Mouse (Mus musculus) myocyte (in vitro differentiated cells): Measurements from ENCODE around the gene Adam30. TPM values are rescaled to one million over a fixed set of nuclear protein-coding genes. Genes with fewer than 3 reads are reported as not detected.
"Not testable (repeated sequence)": the region's sequence is repeated elsewhere in the genome, so short reads cannot be mapped to it uniquely, and the experiment has no call there.

Experiments
- H3K27me3 ChIP-seq: one replicate; pipeline ENCODE4 v1.6.1; 2011; ENCODE audit not compliant: control insufficient read depth, insufficient read depth, insufficient read length
- H3K36me3 ChIP-seq: one replicate; pipeline ENCODE4 v1.6.1; 2011; ENCODE audit not compliant: control insufficient read depth, insufficient read depth
- H3K4me2 ChIP-seq: one replicate; pipeline ENCODE4 v1.6.1; 2011; ENCODE audit warnings: low read depth, control low read depth
- H3K4me3 ChIP-seq: one replicate; pipeline ENCODE4 v1.5.1; 2011; ENCODE audit warnings: mild to moderate bottlenecking, control low read depth, moderate library complexity
- H3K79me2 ChIP-seq: one replicate; pipeline ENCODE4 v1.6.1; 2011; ENCODE audit not compliant: control insufficient read depth, insufficient read depth
- H3ac ChIP-seq: one replicate; pipeline ENCODE4 v1.6.1; 2011; ENCODE audit not compliant: control insufficient read depth, insufficient read length
- CEBPB ChIP-seq: IDR thresholded peaks from 2 replicates; pipeline ENCODE4 v1.6.1; 2011; ENCODE audit warnings: mild to moderate bottlenecking, moderate library complexity; ENCODE audit not compliant: poor library complexity, insufficient read depth, severe bottlenecking
- E2F4 ChIP-seq: IDR thresholded peaks from one replicate; pipeline ENCODE4 v1.6.1; 2011; ENCODE audit warnings: mild to moderate bottlenecking, control low read depth, moderate library complexity; ENCODE audit not compliant: insufficient read depth
- MAX ChIP-seq: IDR thresholded peaks from one replicate; pipeline ENCODE4 v1.6.1; 2011; ENCODE audit warnings: low read depth, mild to moderate bottlenecking, control low read depth
- MYOD1 ChIP-seq, 3 experiments: IDR thresholded peaks; one replicate each; pipeline ENCODE4 v1.6.1; 2011; ENCODE audit warnings: control low read depth in 2 of 3, low read depth in 2 of 3, mild to moderate bottlenecking in 2 of 3, moderate library complexity in 1 of 3; ENCODE audit not compliant: insufficient read length in 2 of 3, control insufficient read depth in 1 of 3
- MYOG ChIP-seq, 3 experiments: IDR thresholded peaks; one replicate each; pipeline ENCODE4 v1.6.1; 2011; ENCODE audit warnings: control low read depth in 2 of 3, low read depth in 2 of 3, mild to moderate bottlenecking in 2 of 3; ENCODE audit not compliant: insufficient read length in 2 of 3, control insufficient read depth in 1 of 3, insufficient read depth in 1 of 3
- POLR2A ChIP-seq: IDR thresholded peaks from one replicate; pipeline ENCODE4 v1.6.1; 2011; ENCODE audit warnings: low read depth, mild to moderate bottlenecking, control low read depth, moderate library complexity; ENCODE audit not compliant: insufficient read length
- POLR2AphosphoS2 ChIP-seq: IDR thresholded peaks from one replicate; pipeline ENCODE4 v1.6.1; 2011; ENCODE audit warnings: low read depth, control low read depth; ENCODE audit not compliant: insufficient read length
- REST ChIP-seq: IDR thresholded peaks from one replicate; pipeline ENCODE4 v1.6.1; 2011; ENCODE audit warnings: mild to moderate bottlenecking, control low read depth, moderate library complexity; ENCODE audit not compliant: insufficient read depth, insufficient read length
- SRF ChIP-seq: IDR thresholded peaks from one replicate; pipeline ENCODE4 v1.6.1; 2011; ENCODE audit warnings: low read depth; ENCODE audit not compliant: control insufficient read depth, insufficient read length
- TCF12 ChIP-seq: IDR thresholded peaks from one replicate; pipeline ENCODE4 v1.6.1; 2011; ENCODE audit warnings: mild to moderate bottlenecking, control low read depth; ENCODE audit not compliant: poor library complexity, insufficient read depth, severe bottlenecking
- TCF3 ChIP-seq: IDR thresholded peaks from one replicate; pipeline ENCODE4 v1.6.1; 2011; ENCODE audit warnings: low read depth, control low read depth; ENCODE audit not compliant: insufficient read length
- USF1 ChIP-seq: IDR thresholded peaks from one replicate; pipeline ENCODE4 v1.6.1; 2011; ENCODE audit warnings: low read depth, mild to moderate bottlenecking, control low read depth, moderate library complexity
- polyA plus RNA-seq: library from polyadenylated mRNA; unstranded; fragments of >200 nt; fragmentation: generic; extraction: Trizol; gene quantifications from one replicate; pipeline ENCODE4 v1.2.1, GENCODE M21; 2012; ENCODE audit warnings: missing spikeins

Gene Adam30
- polyA plus RNA-seq, 1 experiment = not detected

GRCm38 (mm10) chr3:98128716-98129115 is 31.7 kb upstream of the Adam30 start:
- Histone ChIP-seq H3K36me3 (peaks cover 35% of the 10 kb centered on the region), H3K79me2 (no peaks in the 10 kb centered on the region), H3K4me2 (no peak overlapping the region), H3K4me3 (no peak overlapping the region), H3ac (no peak overlapping the region), H3K27me3 (no peaks in the 10 kb centered on the region)
- TF ChIP-seq MYOD1 (IDR thresholded peaks at IDR 0.05; ENCODE audit: control insufficient read depth in 1 of 3, insufficient read length in 2 of 3, low read depth in 2 of 3) (no peak), SRF (no peak), REST (no peak), POLR2AphosphoS2 (no peak), POLR2A (no peak), E2F4 (no peak), CEBPB (no peak), TCF3 (no peak)

GRCm38 (mm10) chr3:98132140-98132539 is 28.3 kb upstream of the Adam30 start:
- not testable (repeated sequence) for H3ac ChIP-seq, H3K4me2 ChIP-seq

GRCm38 (mm10) chr3:98132636-98133035 is 27.8 kb upstream of the Adam30 start:
- H3K4me3 ChIP-seq = no peak overlapping the region
- H3K27me3 ChIP-seq = no peaks in the 10 kb centered on the region
- no peak for TF ChIP-seq MAX
- TF ChIP-seq REST = no peak
- TF ChIP-seq E2F4 = no peak
- no peak for TF ChIP-seq MYOD1 (IDR thresholded peaks at IDR 0.05; ENCODE audit: control insufficient read depth in 1 of 3, insufficient read length in 2 of 3, low read depth in 2 of 3)
- no peak for TF ChIP-seq POLR2A
- no peak for TF ChIP-seq CEBPB
- TF ChIP-seq MYOG (IDR thresholded peaks at IDR 0.05; ENCODE audit: control insufficient read depth in 1 of 3, insufficient read depth in 1 of 3, insufficient read length in 2 of 3, low read depth in 2 of 3) = no peak
- no peak for TF ChIP-seq TCF3
- no peak for TF ChIP-seq TCF12
- no peak for TF ChIP-seq POLR2AphosphoS2
- TF ChIP-seq USF1 = no peak
- no peak for TF ChIP-seq SRF
- H3K36me3 ChIP-seq = peaks cover 30% of the 10 kb centered on the region
- H3K4me2 ChIP-seq = no peak overlapping the region
- H3K79me2 ChIP-seq = no peaks in the 10 kb centered on the region
- no peak overlapping the region for H3ac ChIP-seq

More at GRCm38 (mm10) chr3:98132140-98132539, 28.3 kb upstream of the Adam30 start:
- H3K36me3 ChIP-seq = peaks cover 29% of the 10 kb centered on the region
- not testable (repeated sequence) for H3K27me3 ChIP-seq, H3K79me2 ChIP-seq, H3K4me3 ChIP-seq

- Histone ChIP-seq H3ac (no peak overlapping the region), H3K27me3 (no peaks in the 10 kb centered on the region), H3K4me3 (no peak overlapping the region), H3K36me3 (peaks cover 80% of the 10 kb centered on the region), H3K79me2 (no peaks in the 10 kb centered on the region), H3K4me2 (no peak overlapping the region)
- TF ChIP-seq POLR2A = no peak
- TF ChIP-seq MYOG (IDR thresholded peaks at IDR 0.05; ENCODE audit: control insufficient read depth in 1 of 3, insufficient read depth in 1 of 3, insufficient read length in 2 of 3, low read depth in 2 of 3) = no peak
- TF ChIP-seq REST = no peak
- TF ChIP-seq USF1 = no peak
- no peak for TF ChIP-seq POLR2AphosphoS2
- TF ChIP-seq MAX = no peak
- no peak for TF ChIP-seq E2F4
- no peak for TF ChIP-seq TCF12
Measured at GRCm38 (mm10) chr3:98141456-98141855, 19.0 kb upstream of the Adam30 start.

GRCm38 (mm10) chr3:98142862-98143261 is 17.6 kb upstream of the Adam30 start:
- Histone ChIP-seq H3K4me3 (no peak overlapping the region), H3K4me2 (no peak overlapping the region), H3K27me3 (no peaks in the 10 kb centered on the region), H3ac (no peak overlapping the region), H3K79me2 (no peaks in the 10 kb centered on the region), H3K36me3 (peaks cover 76% of the 10 kb centered on the region)
- no peak for TF ChIP-seq MYOD1 (IDR thresholded peaks at IDR 0.05; ENCODE audit: control insufficient read depth in 1 of 3, insufficient read length in 2 of 3, low read depth in 2 of 3)
- TF ChIP-seq POLR2A = no peak
- TF ChIP-seq POLR2AphosphoS2 = no peak
- TF ChIP-seq CEBPB = no peak
- TF ChIP-seq MAX = no peak
- TF ChIP-seq REST = no peak
- TF ChIP-seq TCF12 = no peak
- no peak for TF ChIP-seq SRF
- no peak for TF ChIP-seq TCF3
- no peak for TF ChIP-seq E2F4
- no peak for TF ChIP-seq MYOG (IDR thresholded peaks at IDR 0.05; ENCODE audit: control insufficient read depth in 1 of 3, insufficient read depth in 1 of 3, insufficient read length in 2 of 3, low read depth in 2 of 3)
- no peak for TF ChIP-seq USF1
